Mouse (Mus musculus) c-Kit-negative CD71-positive TER-119-positive erythroid progenitor cells, embryonic 14.5 days (primary cell): Measurements from ENCODE around the gene Palm3.
"Not testable (repeated sequence)": the region's sequence is repeated elsewhere in the genome, so short reads cannot be mapped to it uniquely, and the experiment has no call there.

Source experiments
- DNase-seq: peaks from one replicate; pipeline ENCODE4 v3.0.0-alpha.2; 2013; ENCODE audit warnings: low read depth, low spot score

The Palm3 gene

GRCm38 (mm10) chr8:84021096-84021495, at the start of gene Palm3:
Gene Palm3 (plus strand): TSS chr8:84021471.
- no peak for DNase-seq

GRCm38 (mm10) chr8:83971661-83972060, 49.6 kb upstream of the Palm3 start:
- DNase-seq, result no peak

GRCm38 (mm10) chr8:83972150-83973120, 48.8 kb upstream of the Palm3 start, which contains the start of gene Prkaca:
Gene Prkaca (plus strand): TSS chr8:83972993.
- DNase-seq, result peak; percentile 95

- no peak for DNase-seq
These were observed 47.9 kb upstream of the Palm3 start for GRCm38 (mm10) chr8:83973161-83974031.

- DNase-seq, result no peak
These were observed 46.8 kb upstream of the Palm3 start for GRCm38 (mm10) chr8:83974521-83974920.

GRCm38 (mm10) chr8:83976101-83976630, 45.1 kb upstream of the Palm3 start:
- DNase-seq, result no peak

GRCm38 (mm10) chr8:83976779-83977350, 44.4 kb upstream of the Palm3 start:
- no peak for DNase-seq

- no peak for DNase-seq
These were observed 43.6 kb upstream of the Palm3 start for GRCm38 (mm10) chr8:83977646-83978045.

- DNase-seq, result no peak
These were observed 43.1 kb upstream of the Palm3 start for GRCm38 (mm10) chr8:83978200-83978599.

- DNase-seq, result no peak
These were observed 41.0 kb upstream of the Palm3 start for GRCm38 (mm10) chr8:83980250-83980649.

GRCm38 (mm10) chr8:83980845-83981244, 40.4 kb upstream of the Palm3 start:
- no peak for DNase-seq

GRCm38 (mm10) chr8:83981533-83981932, 39.7 kb upstream of the Palm3 start:
- no peak for DNase-seq

- no peak for DNase-seq
These were observed 38.8 kb upstream of the Palm3 start for GRCm38 (mm10) chr8:83982449-83982848.

- not testable (repeated sequence) for DNase-seq
These were observed 38.0 kb upstream of the Palm3 start for GRCm38 (mm10) chr8:83983222-83983621.

- DNase-seq, result no peak
These were observed 32.0 kb upstream of the Palm3 start for GRCm38 (mm10) chr8:83989243-83989642.

GRCm38 (mm10) chr8:83990170-83990569, 31.1 kb upstream of the Palm3 start:
- DNase-seq, result no peak

GRCm38 (mm10) chr8:83992488-83992887, 28.8 kb upstream of the Palm3 start:
- no peak for DNase-seq

- no peak for DNase-seq
These were observed 27.2 kb upstream of the Palm3 start for GRCm38 (mm10) chr8:83994030-83994429.

- DNase-seq, result no peak
These were observed 25.3 kb upstream of the Palm3 start for GRCm38 (mm10) chr8:83995973-83996372.

- DNase-seq, result peak; percentile 50
These were observed 24.4 kb upstream of the Palm3 start for GRCm38 (mm10) chr8:83996567-83997505.
